Mouse (Mus musculus): ENCODE results near the gene Tada1. TPM values are rescaled to one million over a fixed set of nuclear protein-coding genes. Genes with fewer than 3 reads are reported as not detected.
A peak's percentile ranks its signal among the peaks of the same experiment; 100 is the strongest.

The Tada1 gene
- polyA plus RNA-seq, 1 experiment = 21.8 TPM

GRCm38 (mm10) chr1:166362659-166363058 lies 16.2 kb upstream of the Tada1 start:
- no peak for TF ChIP-seq CTCF (IDR thresholded peaks at IDR 0.05; ENCODE audit: control insufficient read depth, insufficient read depth, insufficient replicate concordance, low read depth, low read length)
- TF ChIP-seq POLR2A (IDR thresholded peaks at IDR 0.05; ENCODE audit: control insufficient read depth, low read depth, low read length) = no peak
- H3K4me1 ChIP-seq (ENCODE audit: control insufficient read depth, insufficient read depth, low read length) = no peaks in the 10 kb centered on the region; the same call in 1 of the 2 replicates

GRCm38 (mm10) chr1:166363122-166363521 lies 15.8 kb upstream of the Tada1 start:
- no peak for TF ChIP-seq CTCF (IDR thresholded peaks at IDR 0.05; ENCODE audit: control insufficient read depth, insufficient read depth, insufficient replicate concordance, low read depth, low read length)
- TF ChIP-seq POLR2A (IDR thresholded peaks at IDR 0.05; ENCODE audit: control insufficient read depth, low read depth, low read length) = no peak
- H3K27ac ChIP-seq (ENCODE audit: control insufficient read depth, insufficient read depth, low read depth, low read length) = no peak overlapping the region

More at GRCm38 (mm10) chr1:166362659-166363058, 16.2 kb upstream of the Tada1 start:
- no peaks in the 10 kb centered on the region for H3K36me3 ChIP-seq (ENCODE audit: control insufficient read depth, insufficient read depth, low read length)
- H3K27ac ChIP-seq (ENCODE audit: control insufficient read depth, insufficient read depth, low read depth, low read length) = no peak overlapping the region
- H3K4me3 ChIP-seq (ENCODE audit: control insufficient read depth, low read depth, low read length) = no peak overlapping the region
- H3K27me3 ChIP-seq (ENCODE audit: control insufficient read depth, insufficient read depth, low read length) = no peaks in the 10 kb centered on the region

GRCm38 (mm10) chr1:166377171-166377570 lies 1.7 kb upstream of the Tada1 start:
- Histone ChIP-seq H3K36me3 (ENCODE audit: control insufficient read depth, insufficient read depth, low read length) (no peaks in the 10 kb centered on the region; the same call in 1 of the 2 replicates), H3K4me1 (ENCODE audit: control insufficient read depth, insufficient read depth, low read length) (peaks cover 10% of the 10 kb centered on the region), H3K27me3 (ENCODE audit: control insufficient read depth, insufficient read depth, low read length) (no peaks in the 10 kb centered on the region), H3K27ac (ENCODE audit: control insufficient read depth, insufficient read depth, low read depth, low read length) (no peak overlapping the region), H3K4me3 (ENCODE audit: control insufficient read depth, low read depth, low read length) (no peak overlapping the region)
- TF ChIP-seq POLR2A (IDR thresholded peaks at IDR 0.05; ENCODE audit: control insufficient read depth, low read depth, low read length) (no peak), CTCF (IDR thresholded peaks at IDR 0.05; ENCODE audit: control insufficient read depth, insufficient read depth, insufficient replicate concordance, low read depth, low read length) (no peak)

More at GRCm38 (mm10) chr1:166363122-166363521, 15.8 kb upstream of the Tada1 start:
- H3K36me3 ChIP-seq (ENCODE audit: control insufficient read depth, insufficient read depth, low read length) = no peaks in the 10 kb centered on the region
- no peak overlapping the region for H3K4me3 ChIP-seq (ENCODE audit: control insufficient read depth, low read depth, low read length)
- H3K27me3 ChIP-seq (ENCODE audit: control insufficient read depth, insufficient read depth, low read length) = no peaks in the 10 kb centered on the region
- H3K4me1 ChIP-seq (ENCODE audit: control insufficient read depth, insufficient read depth, low read length) = no peaks in the 10 kb centered on the region; the same call in 1 of the 2 replicates

GRCm38 (mm10) chr1:166378431-166379012 lies 375 bp upstream of the Tada1 start:
- Histone ChIP-seq H3K27ac (ENCODE audit: control insufficient read depth, insufficient read depth, low read depth, low read length) (peak overlapping the region; percentile 57; the same call in 1 of the 2 replicates), H3K4me1 (ENCODE audit: control insufficient read depth, insufficient read depth, low read length) (peaks cover 10% of the 10 kb centered on the region), H3K36me3 (ENCODE audit: control insufficient read depth, insufficient read depth, low read length) (peaks cover 2% of the 10 kb centered on the region; the same call in 1 of the 2 replicates), H3K4me3 (ENCODE audit: control insufficient read depth, low read depth, low read length) (peak overlapping the region; percentile 86), H3K27me3 (ENCODE audit: control insufficient read depth, insufficient read depth, low read length) (no peaks in the 10 kb centered on the region)
- TF ChIP-seq CTCF (IDR thresholded peaks at IDR 0.05; ENCODE audit: control insufficient read depth, insufficient read depth, insufficient replicate concordance, low read depth, low read length) = no peak
- no peak; the same call in 1 of the 2 replicates for TF ChIP-seq POLR2A (IDR thresholded peaks at IDR 0.05; ENCODE audit: control insufficient read depth, low read depth, low read length)

- TF ChIP-seq CTCF (IDR thresholded peaks at IDR 0.05; ENCODE audit: control insufficient read depth, insufficient read depth, insufficient replicate concordance, low read depth, low read length) (no peak), POLR2A (IDR thresholded peaks at IDR 0.05; ENCODE audit: control insufficient read depth, low read depth, low read length) (no peak)
- Histone ChIP-seq H3K36me3 (ENCODE audit: control insufficient read depth, insufficient read depth, low read length) (peaks cover 2% of the 10 kb centered on the region; the same call in 1 of the 2 replicates), H3K4me3 (ENCODE audit: control insufficient read depth, low read depth, low read length) (peak overlapping the region; percentile 86), H3K4me1 (ENCODE audit: control insufficient read depth, insufficient read depth, low read length) (peaks cover 10% of the 10 kb centered on the region), H3K27me3 (ENCODE audit: control insufficient read depth, insufficient read depth, low read length) (no peaks in the 10 kb centered on the region), H3K27ac (ENCODE audit: control insufficient read depth, insufficient read depth, low read depth, low read length) (peak overlapping the region; percentile 87)
Observed at GRCm38 (mm10) chr1:166379630-166380231, 834 bp downstream of the Tada1 start.

GRCm38 (mm10) chr1:166381336-166381735 lies 2.4 kb downstream of the Tada1 start:
- H3K4me3 ChIP-seq (ENCODE audit: control insufficient read depth, low read depth, low read length) = no peak overlapping the region
- no peak overlapping the region for H3K27ac ChIP-seq (ENCODE audit: control insufficient read depth, insufficient read depth, low read depth, low read length)
- H3K27me3 ChIP-seq (ENCODE audit: control insufficient read depth, insufficient read depth, low read length) = no peaks in the 10 kb centered on the region
- TF ChIP-seq CTCF (IDR thresholded peaks at IDR 0.05; ENCODE audit: control insufficient read depth, insufficient read depth, insufficient replicate concordance, low read depth, low read length) (no peak), POLR2A (IDR thresholded peaks at IDR 0.05; ENCODE audit: control insufficient read depth, low read depth, low read length) (no peak)
- H3K4me1 ChIP-seq (ENCODE audit: control insufficient read depth, insufficient read depth, low read length) = peaks cover 10% of the 10 kb centered on the region
- H3K36me3 ChIP-seq (ENCODE audit: control insufficient read depth, insufficient read depth, low read length) = peaks cover 3% of the 10 kb centered on the region; the same call in 1 of the 2 replicates

GRCm38 (mm10) chr1:166381821-166382220 lies 2.9 kb downstream of the Tada1 start:
- Histone ChIP-seq H3K4me1 (ENCODE audit: control insufficient read depth, insufficient read depth, low read length) (peaks cover 10% of the 10 kb centered on the region), H3K27me3 (ENCODE audit: control insufficient read depth, insufficient read depth, low read length) (no peaks in the 10 kb centered on the region), H3K27ac (ENCODE audit: control insufficient read depth, insufficient read depth, low read depth, low read length) (no peak overlapping the region), H3K36me3 (ENCODE audit: control insufficient read depth, insufficient read depth, low read length) (peaks cover 3% of the 10 kb centered on the region; the same call in 1 of the 2 replicates), H3K4me3 (ENCODE audit: control insufficient read depth, low read depth, low read length) (no peak overlapping the region)
- TF ChIP-seq POLR2A (IDR thresholded peaks at IDR 0.05; ENCODE audit: control insufficient read depth, low read depth, low read length) (no peak), CTCF (IDR thresholded peaks at IDR 0.05; ENCODE audit: control insufficient read depth, insufficient read depth, insufficient replicate concordance, low read depth, low read length) (no peak)

All from testis, adult 2 months (tissue).